Mouse (Mus musculus) forebrain, embryonic 12.5 days (tissue): ENCODE measurements around the gene Abcb5. TPM values are rescaled to one million over a fixed set of nuclear protein-coding genes. Genes with fewer than 3 reads are reported as not detected.

ENCODE experiments used
- ATAC-seq: fragments of 200-750 bp; cut with Nextera tagmentation; 2 replicates; pipeline ENCODE4 v1.8.0; 2017; ENCODE audit warnings: moderate TSS enrichment; ENCODE audit not compliant: low FRiP score
- H3K27ac ChIP-seq: fragments of 300-500 bp; sonication (generic); 2 replicates; pipeline ENCODE4 v1.5.1; 2016; ENCODE audit warnings: mild to moderate bottlenecking
- H3K27me3 ChIP-seq: fragments of 300-500 bp; sonication (generic); 2 replicates; pipeline ENCODE4 v1.6.1; 2016; ENCODE audit warnings: mild to moderate bottlenecking
- H3K36me3 ChIP-seq: fragments of 300-500 bp; sonication (generic); replicated peaks from 2 replicates; pipeline ENCODE4 v1.6.1; 2016; ENCODE audit warnings: mild to moderate bottlenecking
- H3K4me1 ChIP-seq: fragments of 300-500 bp; sonication (generic); 2 replicates; pipeline ENCODE4 v1.6.1; 2016
- H3K4me2 ChIP-seq: fragments of 300-500 bp; sonication (generic); 2 replicates; pipeline ENCODE4 v1.6.1; 2016; ENCODE audit warnings: mild to moderate bottlenecking, moderate library complexity
- H3K4me3 ChIP-seq: fragments of 300-500 bp; sonication (generic); replicated peaks from 2 replicates; pipeline ENCODE4 v1.5.1; 2016; ENCODE audit warnings: mild to moderate bottlenecking
- H3K9ac ChIP-seq: fragments of 300-500 bp; sonication (generic); 2 replicates; pipeline ENCODE4 v1.6.1; 2016; ENCODE audit warnings: mild to moderate bottlenecking
- H3K9me3 ChIP-seq: fragments of 300-500 bp; sonication (generic); 2 replicates; pipeline ENCODE4 v1.6.1; 2016
- WGBS: fragments of 180-500 bp; shearing (Covaris S2); methylation state at CpG from one replicate; pipeline ENCODE4 v1.1.7; 2016; 5-methylcytosine and 5-hydroxymethylcytosine counted together
- polyA plus RNA-seq: library from polyadenylated mRNA; unstranded; fragments of >200 nt; fragmentation: Nextera tagmentation; extraction: Ambion mirVana; gene quantifications from 2 replicates; pipeline ENCODE4 v1.2.1, GENCODE M21; 2016

The Abcb5 gene
- polyA plus RNA-seq, 1 experiment from 2014 or later = not detected

DNA sequence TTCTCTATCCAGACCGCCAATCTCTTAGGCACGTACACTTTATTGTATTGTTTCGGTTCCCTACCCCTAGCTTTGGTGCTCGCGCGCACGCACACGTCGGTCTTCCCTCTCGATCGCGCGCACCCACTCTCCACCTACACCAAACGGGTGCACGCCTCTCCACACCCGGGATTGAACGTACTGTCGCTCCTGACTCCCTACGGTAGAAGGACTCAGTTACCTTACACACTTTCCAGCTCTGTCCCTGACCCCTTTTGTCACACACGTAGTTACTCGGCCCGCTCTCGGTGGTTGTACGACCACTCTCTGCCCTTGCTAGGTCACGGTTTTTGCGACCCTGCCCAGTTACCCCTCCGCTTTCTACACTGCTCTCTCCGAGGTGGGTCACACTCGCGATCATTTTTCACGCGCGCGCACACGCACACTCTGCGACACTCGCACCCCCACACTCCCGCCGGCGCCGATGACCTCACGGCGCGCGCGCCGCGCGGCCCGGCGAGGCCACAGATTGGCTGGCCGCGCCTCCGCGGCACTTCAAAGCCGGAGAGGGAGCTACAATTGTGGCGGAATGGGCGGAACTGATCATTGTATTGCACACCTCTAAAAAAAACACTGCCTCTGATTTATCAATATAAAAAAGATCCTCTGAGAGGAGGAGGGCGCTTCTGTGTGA, 119.4 kb downstream of the Abcb5 start:
- H3K27me3 ChIP-seq = peaks cover 64% of the 10 kb centered on the region
- WGBS = under 1% methylated on average over 59 of the region's 59 CpGs
- no peaks in the 10 kb centered on the region for H3K9me3 ChIP-seq
- peaks cover 32% of the 10 kb centered on the region for H3K4me1 ChIP-seq
- peak overlapping the region; percentile 65 for H3K9ac ChIP-seq
- no peaks in the 10 kb centered on the region for H3K36me3 ChIP-seq
- peak overlapping the region; percentile 85 for H3K27ac ChIP-seq
- ATAC-seq = peak; percentile 62
- peak overlapping the region; percentile 65 for H3K4me2 ChIP-seq
- H3K4me3 ChIP-seq = peak overlapping the region; percentile 57

DNA sequence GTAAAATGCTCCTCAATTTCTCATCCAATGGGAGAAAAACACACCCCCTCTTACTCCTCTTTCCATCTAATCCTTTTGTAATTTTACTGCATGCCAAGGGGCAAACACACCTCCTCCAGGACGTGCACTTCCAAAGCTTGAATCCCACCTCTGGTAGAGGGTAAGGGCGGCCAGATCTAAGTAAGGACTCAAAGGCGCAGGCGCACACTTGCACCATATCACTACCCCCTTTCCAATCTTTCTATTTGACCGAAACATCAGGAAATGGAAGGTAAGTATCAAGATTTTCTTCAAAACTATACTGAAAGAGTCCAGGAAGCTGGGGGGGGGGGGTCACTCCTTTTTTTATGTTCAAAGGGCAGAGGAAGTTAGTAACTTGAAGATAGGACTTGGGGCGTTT, 120.0 kb downstream of the Abcb5 start, which contains the start of gene Sp8:
Gene Sp8 (plus strand): TSS at position 109 of the 400 bp plus-strand sequence.
- peak within 1 kb of the TSS; percentile 65 for H3K9ac ChIP-seq
- H3K4me3 ChIP-seq = peak within 1 kb of the TSS; percentile 57
- peaks cover 64% of the 10 kb centered on the region for H3K27me3 ChIP-seq
- under 1% methylated on average over 6 of the region's 6 CpGs for WGBS
- peak within 1 kb of the TSS; percentile 65 for H3K4me2 ChIP-seq
- ATAC-seq = no peak
- no peaks in the 10 kb centered on the region for H3K9me3 ChIP-seq
- H3K4me1 ChIP-seq = peaks cover 36% of the 10 kb centered on the region
- no peaks in the 10 kb centered on the region for H3K36me3 ChIP-seq
- H3K27ac ChIP-seq = peak within 1 kb of the TSS; percentile 85

DNA sequence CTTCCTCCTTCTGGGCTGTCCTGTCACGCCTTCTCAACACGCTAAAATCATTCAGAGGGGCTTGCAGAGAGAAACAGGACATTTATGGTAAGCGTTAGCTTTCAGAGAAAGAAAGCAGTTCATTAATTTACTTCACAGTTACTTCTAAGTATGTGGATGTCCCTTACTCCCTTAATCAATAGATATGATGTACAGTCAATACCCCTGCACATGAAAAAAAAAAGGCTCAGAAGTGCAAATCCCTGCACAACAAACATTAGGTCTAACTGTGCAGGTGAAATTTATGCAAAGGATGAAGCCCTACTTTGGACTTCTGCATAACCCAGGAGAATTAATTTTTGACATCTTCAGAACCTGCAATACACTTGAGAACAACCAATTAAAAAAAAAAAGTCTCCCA, 120.9 kb downstream of the Abcb5 start:
- Histone ChIP-seq H3K27ac (no peak overlapping the region), H3K9me3 (no peaks in the 10 kb centered on the region), H3K4me2 (no peak overlapping the region), H3K4me3 (no peak overlapping the region), H3K36me3 (no peaks in the 10 kb centered on the region), H3K27me3 (peaks cover 66% of the 10 kb centered on the region), H3K9ac (no peak overlapping the region), H3K4me1 (peaks cover 44% of the 10 kb centered on the region)
- no peak for ATAC-seq
- 5% methylated on average over 3 of the region's 3 CpGs for WGBS

DNA sequence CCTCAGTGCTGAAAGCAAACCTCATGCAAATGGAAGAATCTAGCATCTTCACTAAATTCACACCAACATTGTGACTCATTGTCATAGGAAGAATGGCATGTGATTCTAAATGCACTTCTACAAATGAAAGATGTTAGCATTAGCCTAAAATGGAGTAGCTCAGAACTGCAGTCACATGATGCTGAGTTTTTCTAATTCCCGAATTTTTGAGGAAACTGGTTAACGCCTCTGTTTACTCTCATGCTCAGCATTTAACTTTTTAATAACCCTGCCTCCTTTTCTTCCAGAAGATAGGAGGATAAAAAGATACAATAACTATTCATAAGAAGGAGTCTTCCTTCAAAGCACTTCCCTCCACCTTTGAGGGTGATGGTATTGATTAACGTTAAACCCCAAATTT, 121.4 kb downstream of the Abcb5 start:
- Histone ChIP-seq H3K9me3 (no peaks in the 10 kb centered on the region), H3K36me3 (no peaks in the 10 kb centered on the region), H3K4me2 (no peak overlapping the region), H3K27me3 (peaks cover 66% of the 10 kb centered on the region), H3K4me3 (no peak overlapping the region), H3K4me1 (peaks cover 44% of the 10 kb centered on the region), H3K9ac (no peak overlapping the region), H3K27ac (no peak overlapping the region)
- ATAC-seq = no peak
- WGBS = 10% methylated on average over 3 of the region's 3 CpGs

DNA sequence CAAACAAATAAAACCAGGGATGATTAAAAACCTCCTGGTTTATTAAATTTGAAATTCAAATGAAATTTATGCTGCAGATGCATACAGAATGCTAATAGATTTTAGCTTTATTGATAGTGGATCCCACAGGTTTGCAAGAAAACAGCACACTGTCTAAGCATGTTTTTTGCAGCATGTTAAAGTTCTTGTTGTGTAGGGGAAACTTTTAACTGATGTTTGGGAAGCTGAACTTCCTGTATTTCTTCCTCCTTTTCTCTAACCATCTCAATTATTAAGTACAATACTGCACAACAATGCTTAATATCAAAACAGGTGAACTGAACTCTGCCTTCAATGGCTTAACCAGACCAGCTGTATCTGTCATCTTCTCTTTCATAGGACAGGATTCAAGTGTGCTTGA, 122.1 kb downstream of the Abcb5 start:
- H3K9me3 ChIP-seq = no peaks in the 10 kb centered on the region
- H3K4me2 ChIP-seq = peak overlapping the region; percentile 60
- peaks cover 43% of the 10 kb centered on the region for H3K4me1 ChIP-seq

DNA sequence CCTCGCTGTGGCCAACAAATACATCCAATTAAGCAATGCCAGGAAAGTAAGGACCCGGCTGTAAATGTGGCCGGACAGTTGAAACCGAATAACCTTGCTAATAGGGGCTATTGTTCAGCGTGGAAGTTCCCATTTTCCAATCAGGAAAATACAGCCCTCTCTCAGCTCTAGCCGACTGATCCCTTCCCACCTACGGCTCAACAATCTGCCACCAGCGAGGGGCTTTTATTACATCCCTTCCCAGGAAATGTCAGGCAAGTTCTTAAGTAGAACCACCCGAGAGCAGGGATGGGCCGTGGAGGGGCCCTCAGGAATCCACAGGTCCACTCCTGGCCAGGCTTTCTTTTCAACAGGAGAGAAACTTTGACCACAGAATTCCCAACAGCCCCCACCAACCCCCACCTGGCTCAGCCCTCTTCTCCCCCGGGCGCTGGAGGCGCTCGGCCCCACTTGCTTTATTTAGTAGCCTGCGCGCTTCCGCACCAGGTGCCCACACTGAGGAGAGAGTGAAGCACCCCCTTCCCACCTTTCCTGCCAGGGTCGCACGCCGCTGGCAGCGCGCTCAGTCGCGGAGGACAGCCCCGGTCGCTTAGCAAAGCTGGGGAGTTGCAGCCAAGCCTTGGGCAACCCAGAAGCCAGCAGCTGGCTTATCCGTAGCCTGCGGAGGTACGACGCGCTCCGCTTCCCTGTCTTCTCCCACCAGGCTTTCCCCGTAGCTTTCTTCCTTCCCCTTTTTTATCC, 123.4 kb downstream of the Abcb5 start:
- Histone ChIP-seq H3K36me3 (no peaks in the 10 kb centered on the region), H3K4me3 (peak overlapping the region; percentile 34), H3K4me2 (peak overlapping the region; percentile 60), H3K9ac (peak overlapping the region; percentile 50), H3K27ac (peak overlapping the region; percentile 43), H3K27me3 (peaks cover 63% of the 10 kb centered on the region), H3K9me3 (no peaks in the 10 kb centered on the region), H3K4me1 (peaks cover 34% of the 10 kb centered on the region)
- 0 out of 2 replicates have a peak, but pooled peaks have one; percentile 10 for ATAC-seq
- WGBS = under 1% methylated on average over 33 of the region's 33 CpGs

More for the DNA sequence above, 122.1 kb downstream of the Abcb5 start:
- no peak overlapping the region for H3K9ac ChIP-seq
- peaks cover 64% of the 10 kb centered on the region for H3K27me3 ChIP-seq
- H3K4me3 ChIP-seq = no peak overlapping the region
- H3K36me3 ChIP-seq = no peaks in the 10 kb centered on the region
- no peak overlapping the region for H3K27ac ChIP-seq
- ATAC-seq = no peak

DNA sequence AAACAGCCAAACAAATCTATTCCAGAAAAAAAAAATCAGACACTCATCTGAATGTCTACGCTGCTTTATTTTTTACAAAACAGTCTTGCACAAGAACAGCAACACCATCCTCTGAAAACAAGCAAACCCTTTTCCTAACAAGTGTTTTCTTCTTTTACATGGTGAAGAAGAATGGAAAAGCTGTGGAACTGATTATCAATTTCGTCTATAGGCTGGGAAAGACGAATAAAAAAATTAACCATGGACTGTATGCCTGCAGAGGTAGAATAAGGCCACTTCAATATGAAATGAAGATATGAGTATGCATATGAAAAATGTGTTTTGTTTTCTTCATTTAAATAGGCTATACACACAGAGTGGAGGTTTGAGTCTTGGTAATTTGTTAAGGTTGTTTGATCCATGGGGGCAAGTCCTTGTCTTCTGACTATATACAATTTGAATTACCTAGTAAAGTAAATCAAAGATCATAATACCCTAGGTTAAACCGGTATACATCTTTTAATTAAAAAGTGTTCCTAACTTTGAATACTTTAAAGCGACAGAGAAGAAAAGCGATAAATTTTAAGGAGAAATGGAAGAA, 124.2 kb downstream of the Abcb5 start:
- 12% methylated on average over 6 of the region's 6 CpGs for WGBS
- Histone ChIP-seq H3K9ac (no peak overlapping the region), H3K4me3 (no peak overlapping the region), H3K36me3 (no peaks in the 10 kb centered on the region), H3K27ac (no peak overlapping the region), H3K4me2 (no peak overlapping the region), H3K4me1 (peaks cover 38% of the 10 kb centered on the region), H3K27me3 (peaks cover 64% of the 10 kb centered on the region), H3K9me3 (no peaks in the 10 kb centered on the region)
- ATAC-seq = no peak

DNA sequence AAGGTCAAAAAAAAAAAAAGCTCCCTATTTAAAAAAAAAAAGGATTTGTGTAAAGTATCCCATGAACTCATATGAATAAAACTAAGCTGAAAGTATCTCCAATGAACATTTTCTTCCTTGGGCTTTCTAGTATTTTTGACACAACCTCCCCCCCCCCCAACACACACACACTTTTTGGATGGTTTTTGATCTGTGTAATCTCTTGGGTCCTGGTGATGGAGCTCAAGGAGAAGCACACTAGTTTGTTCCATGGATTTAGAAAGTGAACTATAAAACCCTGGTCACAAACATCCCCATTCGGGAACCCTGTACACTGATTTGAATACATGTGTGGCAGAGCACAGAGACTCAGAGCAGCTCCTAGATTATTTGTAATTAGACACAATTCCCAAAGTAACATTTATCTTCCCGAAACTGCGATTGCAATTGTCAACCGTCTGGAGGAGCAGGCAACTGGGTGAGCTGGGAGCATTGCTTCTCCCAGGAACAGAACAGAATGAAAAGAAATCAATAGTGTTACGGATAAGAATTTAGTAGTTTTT, 124.8 kb downstream of the Abcb5 start:
- Histone ChIP-seq H3K27ac (peak overlapping the region; percentile 61), H3K4me1 (peaks cover 39% of the 10 kb centered on the region), H3K36me3 (no peaks in the 10 kb centered on the region), H3K4me2 (no peak overlapping the region), H3K9me3 (no peaks in the 10 kb centered on the region), H3K27me3 (peaks cover 64% of the 10 kb centered on the region), H3K9ac (no peak overlapping the region), H3K4me3 (no peak overlapping the region)
- 5% methylated on average over 5 of the region's 5 CpGs for WGBS
- ATAC-seq = no peak

DNA sequence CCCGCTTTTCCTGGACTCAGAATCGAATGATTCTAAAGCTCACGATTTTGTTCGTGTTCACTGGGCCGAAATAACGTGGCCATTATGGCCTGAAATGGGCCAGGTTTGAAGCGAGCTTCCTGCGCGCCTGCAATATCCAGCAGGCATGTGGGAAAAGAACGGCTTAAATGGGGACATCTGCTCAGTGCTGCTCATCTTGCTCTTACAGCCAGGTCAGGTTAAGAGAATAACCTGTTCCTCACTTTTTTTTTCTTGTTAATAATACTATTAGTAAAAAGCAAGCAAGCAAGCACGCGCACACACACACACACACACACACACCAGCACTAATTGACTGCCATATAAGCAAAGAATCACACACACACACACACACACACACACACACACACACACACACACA, 125.4 kb downstream of the Abcb5 start:
- H3K9me3 ChIP-seq = no peaks in the 10 kb centered on the region
- H3K9ac ChIP-seq = no peak overlapping the region
- peak overlapping the region; percentile 39 for H3K4me2 ChIP-seq
- no peaks in the 10 kb centered on the region for H3K36me3 ChIP-seq
- peaks cover 64% of the 10 kb centered on the region for H3K27me3 ChIP-seq
- WGBS = 1% methylated on average over 11 of the region's 12 CpGs
- ATAC-seq = peak; percentile 66; the same call in 1 of the 2 replicates
- peak overlapping the region; percentile 69 for H3K27ac ChIP-seq
- H3K4me1 ChIP-seq = peaks cover 44% of the 10 kb centered on the region
- H3K4me3 ChIP-seq = no peak overlapping the region

DNA sequence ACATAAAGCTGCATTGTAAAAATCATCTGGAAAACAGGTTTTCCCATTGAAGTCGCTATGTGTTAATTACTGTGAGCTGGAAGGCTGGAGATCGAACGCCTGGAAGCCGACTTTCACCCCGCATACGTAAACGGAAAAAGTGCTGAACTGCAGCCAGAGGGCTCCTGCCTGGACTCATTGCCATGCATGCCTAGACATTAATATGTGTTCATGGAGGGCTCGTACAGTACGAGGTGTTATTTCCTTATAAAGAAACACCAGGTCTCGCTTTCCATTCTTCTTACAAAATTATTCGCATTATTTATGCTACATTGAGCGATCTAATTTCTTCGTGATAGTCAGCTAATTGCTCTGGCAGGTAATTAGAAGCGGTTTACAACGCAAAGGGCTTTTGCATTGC, 125.9 kb downstream of the Abcb5 start:
- WGBS = under 1% methylated on average over 15 of the region's 15 CpGs
- Histone ChIP-seq H3K4me2 (peak overlapping the region; percentile 39), H3K4me3 (peak overlapping the region; percentile 1; the same call in 1 of the 2 replicates), H3K27ac (peak overlapping the region; percentile 69; the same call in 1 of the 2 replicates), H3K4me1 (peaks cover 44% of the 10 kb centered on the region), H3K9ac (no peak overlapping the region), H3K36me3 (no peaks in the 10 kb centered on the region), H3K27me3 (peaks cover 65% of the 10 kb centered on the region), H3K9me3 (no peaks in the 10 kb centered on the region)
- ATAC-seq = peak; percentile 72; the same call in 1 of the 2 replicates

DNA sequence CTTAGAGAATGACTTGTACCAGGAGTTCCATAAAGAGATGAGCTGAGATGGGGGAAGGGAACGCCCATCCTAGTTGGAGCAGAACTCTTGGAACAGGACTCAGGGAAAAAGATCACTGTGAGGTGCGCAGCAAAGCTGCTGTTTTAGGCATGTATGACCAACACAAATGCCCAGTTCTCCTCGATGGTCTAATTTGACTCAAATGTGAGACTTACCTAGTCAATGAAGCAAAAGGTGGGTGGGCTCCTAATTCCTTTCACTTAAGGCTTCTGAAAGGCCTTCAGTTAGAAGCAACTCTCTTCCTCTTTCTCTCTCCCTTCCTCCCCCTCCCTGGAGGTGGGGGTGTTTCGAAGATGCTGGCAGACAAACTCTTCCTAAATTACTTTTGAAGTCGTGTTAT, 126.8 kb downstream of the Abcb5 start:
- Histone ChIP-seq H3K4me1 (peaks cover 46% of the 10 kb centered on the region), H3K27ac (no peak overlapping the region), H3K9ac (no peak overlapping the region), H3K27me3 (peaks cover 60% of the 10 kb centered on the region), H3K36me3 (no peaks in the 10 kb centered on the region), H3K4me3 (no peak overlapping the region), H3K4me2 (no peak overlapping the region), H3K9me3 (no peaks in the 10 kb centered on the region)
- 8% methylated on average over 5 of the region's 5 CpGs for WGBS
- no peak for ATAC-seq

DNA sequence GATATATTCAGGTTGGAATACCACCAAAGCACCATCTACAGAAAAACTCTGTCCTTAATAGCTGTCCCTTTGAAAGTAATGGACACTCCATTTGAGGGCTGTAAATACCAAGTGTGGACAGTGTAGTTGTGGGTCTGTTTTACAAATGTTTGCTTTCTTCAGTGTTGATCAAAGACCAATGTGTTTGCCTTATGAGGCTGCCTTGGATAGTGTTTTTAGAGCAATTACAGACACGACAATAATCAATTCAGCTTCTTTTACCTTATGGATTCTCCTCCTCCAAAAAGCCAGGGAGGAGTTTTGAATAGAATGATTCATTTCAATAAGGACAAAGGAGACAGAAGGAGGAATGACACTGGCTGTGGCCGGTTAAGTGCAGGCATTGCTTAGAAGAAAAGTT, 128.0 kb downstream of the Abcb5 start:
- Histone ChIP-seq H3K4me1 (peaks cover 46% of the 10 kb centered on the region), H3K4me2 (no peak overlapping the region), H3K4me3 (no peak overlapping the region), H3K9me3 (no peaks in the 10 kb centered on the region), H3K27ac (no peak overlapping the region), H3K9ac (no peak overlapping the region), H3K27me3 (peaks cover 50% of the 10 kb centered on the region), H3K36me3 (no peaks in the 10 kb centered on the region)
- 0% methylated on average over 2 of the region's 2 CpGs for WGBS
- ATAC-seq = no peak
